Mouse (Mus musculus) megakaryocyte, embryonic 14.5 days (primary cell): Measurements from ENCODE around the gene Hectd2.

Experiments
- FLI1 ChIP-seq: IDR thresholded peaks from 2 replicates; pipeline ENCODE4 v1.6.1; 2012; ENCODE audit warnings: low read length, inconsistent platforms, mixed read lengths
- GATA1 ChIP-seq: IDR thresholded peaks from 3 replicates; pipeline ENCODE4 v1.6.1; 2012; ENCODE audit warnings: mixed read lengths, low read length, inconsistent platforms, borderline replicate concordance

DNA sequence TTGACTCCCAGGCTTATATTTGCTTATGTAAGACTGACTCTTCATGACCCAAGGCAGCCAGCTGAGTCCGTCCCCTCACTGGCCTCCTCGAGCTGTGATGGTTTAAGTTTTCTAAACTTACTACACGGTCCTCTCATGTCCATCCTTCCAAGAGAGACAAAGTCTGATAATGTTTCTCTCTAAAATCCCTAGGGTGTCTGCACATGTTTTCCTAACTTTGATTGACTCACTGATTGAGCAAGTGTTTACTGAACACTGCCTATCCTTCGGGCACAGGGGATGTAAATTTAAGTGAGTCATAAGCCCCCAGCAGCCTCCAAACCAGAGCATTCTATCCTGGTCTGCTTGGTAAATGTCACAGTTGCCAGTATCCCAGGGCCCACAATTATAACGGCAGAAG, 111.2 kb downstream of the Hectd2 start:
- TF ChIP-seq GATA1 = no peak
- TF ChIP-seq FLI1 = no peak
